Mouse (Mus musculus) hindbrain, embryonic 11.5 days (tissue): Measurements from ENCODE around the gene Platr17. TPM values are rescaled to one million over a fixed set of nuclear protein-coding genes. Genes with fewer than 3 reads are reported as not detected.
"Not testable (repeated sequence)": the region's sequence is repeated elsewhere in the genome, so short reads cannot be mapped to it uniquely, and the experiment has no call there.

Source experiments
- ATAC-seq: fragments of 200-750 bp; cut with Nextera tagmentation; 2 replicates; pipeline ENCODE4 v1.8.0; 2017; ENCODE audit warnings: mild to moderate bottlenecking, moderate TSS enrichment, moderate library complexity; ENCODE audit not compliant: low FRiP score
- DNase-seq: peaks from one replicate; pipeline ENCODE4 v3.0.0-alpha.2; 2015; ENCODE audit warnings: low spot score
- H3K27ac ChIP-seq: fragments of 300-500 bp; sonication (generic); 2 replicates; pipeline ENCODE4 v1.5.1; 2014; ENCODE audit warnings: mild to moderate bottlenecking, low read depth, low read length
- H3K27me3 ChIP-seq: fragments of 300-500 bp; sonication (generic); 2 replicates; pipeline ENCODE4 v1.6.1; 2014; ENCODE audit warnings: mild to moderate bottlenecking, low read length, moderate library complexity, mixed read lengths; ENCODE audit not compliant: control insufficient read depth, insufficient read depth
- H3K36me3 ChIP-seq: fragments of 300-500 bp; sonication (generic); 2 replicates; pipeline ENCODE4 v1.6.1; 2014; ENCODE audit warnings: mild to moderate bottlenecking, low read length, moderate library complexity, mixed read lengths; ENCODE audit not compliant: control insufficient read depth, insufficient read depth
- H3K4me1 ChIP-seq: fragments of 300-500 bp; sonication (generic); replicated peaks from 2 replicates; pipeline ENCODE4 v1.6.1; 2014; ENCODE audit warnings: low read length, mixed read lengths; ENCODE audit not compliant: control insufficient read depth, insufficient read depth
- H3K4me2 ChIP-seq: fragments of 300-500 bp; sonication (generic); replicated peaks from 2 replicates; pipeline ENCODE4 v1.6.1; 2014; ENCODE audit warnings: mild to moderate bottlenecking, low read depth, low read length
- H3K4me3 ChIP-seq: fragments of 300-500 bp; sonication (generic); 2 replicates; pipeline ENCODE4 v1.5.1; 2014; ENCODE audit warnings: low read depth, low read length
- H3K9ac ChIP-seq: fragments of 300-500 bp; sonication (generic); 2 replicates; pipeline ENCODE4 v1.6.1; 2014; ENCODE audit warnings: low read depth, low read length
- H3K9me3 ChIP-seq: fragments of 300-500 bp; sonication (generic); 2 replicates; pipeline ENCODE4 v1.6.1; 2016; ENCODE audit warnings: low read length; ENCODE audit not compliant: control insufficient read depth
- WGBS: fragments of 180-500 bp; shearing (Covaris S2); extraction: QIAGEN DNeasy Blood & Tissue Kit; methylation state at CpG from one replicate; pipeline ENCODE4 v1.1.7; 2014; 5-methylcytosine and 5-hydroxymethylcytosine counted together
- polyA plus RNA-seq: library from polyadenylated mRNA; unstranded; fragments of >200 nt; fragmentation: Nextera tagmentation; extraction: Ambion mirVana; gene quantifications from 2 replicates; pipeline ENCODE4 v1.2.1, GENCODE M21; 2014

Platr17 gene
- polyA plus RNA-seq, 1 experiment from 2014 or later, result 0.86 TPM

DNA sequence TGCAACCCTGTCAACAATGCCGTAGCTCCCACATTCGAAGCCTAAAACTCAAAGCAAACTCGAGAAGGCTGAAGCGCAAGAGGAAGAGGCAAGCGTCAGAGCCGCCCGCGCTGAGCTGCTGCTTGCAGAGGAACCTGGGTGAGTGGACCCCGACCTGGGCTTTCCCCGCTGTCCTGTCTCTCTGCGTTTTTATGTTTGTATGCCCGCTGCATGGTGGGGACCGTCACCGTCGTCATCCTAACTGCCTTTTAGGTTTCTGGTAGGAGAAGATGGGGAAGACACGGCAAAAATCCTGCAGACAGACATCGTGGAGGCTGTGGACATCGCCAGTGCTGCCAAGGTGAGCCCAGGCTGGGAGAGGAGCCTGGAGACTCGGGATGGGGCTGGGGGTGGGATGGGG, 36.4 kb downstream of the Platr17 start:
- ATAC-seq, result no peak
- no peaks in the 10 kb centered on the region for H3K27me3 ChIP-seq
- peak overlapping the region; percentile 84; the same call in 1 of the 2 replicates for H3K9ac ChIP-seq
- no peaks in the 10 kb centered on the region for H3K9me3 ChIP-seq
- H3K36me3 ChIP-seq, result peaks cover 8% of the 10 kb centered on the region; the same call in 1 of the 2 replicates
- H3K4me1 ChIP-seq, result peaks cover 13% of the 10 kb centered on the region
- peak overlapping the region; percentile 94 for H3K4me2 ChIP-seq
- DNase-seq, result no peak
- H3K4me3 ChIP-seq, result peak overlapping the region; percentile 91
- WGBS, result 62% methylated on average over 19 of the region's 19 CpGs
- no peak overlapping the region for H3K27ac ChIP-seq

DNA sequence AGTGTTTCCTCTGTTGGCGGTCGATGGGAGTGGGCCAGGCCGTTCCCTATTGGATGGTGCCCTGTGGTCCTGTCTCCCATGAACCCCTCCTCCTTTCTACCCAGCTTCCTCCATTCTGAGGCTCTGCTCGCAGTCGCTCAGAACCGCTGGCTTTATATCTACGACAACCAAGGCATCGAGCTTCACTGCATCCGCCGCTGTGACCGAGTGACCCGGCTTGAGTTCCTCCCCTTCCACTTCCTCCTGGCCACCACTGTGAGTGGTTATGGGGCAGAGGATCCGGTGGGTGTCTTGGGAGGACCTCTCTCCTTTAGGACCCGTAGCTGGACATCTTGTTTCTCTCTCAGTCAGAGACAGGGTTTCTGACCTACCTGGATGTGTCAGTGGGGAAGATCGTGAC, 38.5 kb downstream of the Platr17 start:
- no peak overlapping the region for H3K9ac ChIP-seq
- DNase-seq, result no peak
- H3K4me1 ChIP-seq, result peaks cover 13% of the 10 kb centered on the region
- ATAC-seq, result no peak
- no peaks in the 10 kb centered on the region for H3K9me3 ChIP-seq
- H3K36me3 ChIP-seq, result peaks cover 5% of the 10 kb centered on the region; the same call in 1 of the 2 replicates
- no peak overlapping the region for H3K27ac ChIP-seq
- no peak overlapping the region for H3K4me3 ChIP-seq
- no peaks in the 10 kb centered on the region for H3K27me3 ChIP-seq
- H3K4me2 ChIP-seq, result no peak overlapping the region
- WGBS, result 95% methylated on average over 15 of the region's 15 CpGs

DNA sequence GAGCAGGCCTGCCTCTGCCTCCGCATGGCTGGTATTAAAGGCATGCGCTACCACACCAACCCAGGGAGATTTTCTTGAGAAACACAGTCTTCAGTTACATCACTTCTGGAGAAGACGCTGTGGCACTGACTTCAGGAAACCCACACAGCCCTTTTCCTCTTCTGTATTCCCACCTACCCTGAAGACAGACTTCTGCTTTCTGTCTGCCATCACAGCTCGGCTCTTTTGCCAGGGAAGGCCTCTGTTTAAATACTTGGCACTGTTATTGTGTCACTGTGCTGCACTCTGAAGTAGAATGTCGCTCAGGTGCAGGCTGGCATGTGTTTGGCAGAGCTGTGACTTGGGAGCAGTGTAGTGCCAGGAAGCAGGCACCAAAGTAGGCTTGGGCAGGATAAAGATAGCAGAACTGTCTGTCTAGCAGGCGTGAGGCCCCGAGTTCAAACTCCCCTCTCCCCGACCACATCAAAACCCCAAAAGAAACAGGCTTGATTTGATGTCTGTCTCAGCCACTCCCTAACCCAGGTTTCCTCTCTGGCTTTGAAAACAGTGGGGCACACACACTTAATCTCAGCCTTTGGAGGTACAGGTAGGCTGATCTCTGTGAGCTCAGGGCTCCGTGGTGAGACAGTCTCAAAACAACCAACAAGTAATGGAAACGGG, 42.6 kb downstream of the Platr17 start:
- no peak overlapping the region for H3K4me3 ChIP-seq
- H3K9me3 ChIP-seq, result no peaks in the 10 kb centered on the region
- WGBS, result 90% methylated on average over 10 of the region's 10 CpGs
- H3K27ac ChIP-seq, result no peak overlapping the region
- DNase-seq, result no peak
- no peak for ATAC-seq
- H3K4me1 ChIP-seq, result peaks cover 8% of the 10 kb centered on the region
- peaks cover 7% of the 10 kb centered on the region; the same call in 1 of the 2 replicates for H3K36me3 ChIP-seq
- H3K4me2 ChIP-seq, result no peak overlapping the region
- no peaks in the 10 kb centered on the region for H3K27me3 ChIP-seq
- no peak overlapping the region for H3K9ac ChIP-seq

DNA sequence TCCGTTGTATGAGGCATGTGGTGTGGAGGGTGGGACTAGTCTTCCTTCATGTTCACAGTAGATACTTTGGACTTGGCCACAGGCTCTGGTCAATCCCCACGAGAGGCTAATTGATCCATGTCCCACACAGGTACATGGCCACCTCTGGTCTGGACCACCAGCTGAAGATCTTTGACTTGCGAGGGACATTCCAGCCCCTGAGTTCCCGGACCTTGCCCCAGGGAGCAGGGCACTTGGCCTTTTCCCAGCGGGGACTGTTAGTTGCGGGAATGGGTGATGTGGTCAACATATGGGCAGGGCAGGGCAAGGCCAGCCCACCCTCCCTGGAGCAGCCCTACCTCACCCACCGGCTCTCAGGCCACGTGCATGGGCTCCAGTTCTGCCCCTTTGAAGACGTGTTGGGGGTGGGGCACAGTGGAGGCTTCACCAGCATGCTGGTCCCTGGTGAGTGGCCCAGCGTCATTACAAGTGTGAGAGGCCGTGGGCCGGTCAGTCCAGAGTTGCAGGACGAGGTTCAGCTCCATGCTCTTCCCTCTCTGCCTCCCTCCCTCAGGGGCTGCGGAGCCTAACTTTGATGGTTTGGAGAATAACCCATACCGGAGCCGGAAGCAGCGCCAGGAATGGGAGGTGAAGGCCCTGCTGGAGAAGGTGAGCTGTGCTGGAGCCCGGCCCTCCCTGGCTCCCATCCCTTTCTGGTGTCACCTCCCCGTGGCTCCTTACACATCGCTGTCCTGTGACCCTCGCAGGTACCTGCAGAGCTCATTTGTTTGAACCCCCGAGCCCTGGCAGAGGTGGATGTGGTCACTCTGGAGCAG, 43.4 kb downstream of the Platr17 start:
- DNase-seq (no peak), ATAC-seq (no peak)
- WGBS, result 86% methylated on average over 22 of the region's 22 CpGs
- Histone ChIP-seq H3K27me3 (no peaks in the 10 kb centered on the region), H3K4me2 (no peak overlapping the region), H3K9ac (no peak overlapping the region), H3K4me3 (no peak overlapping the region), H3K4me1 (peaks cover 8% of the 10 kb centered on the region), H3K36me3 (peaks cover 9% of the 10 kb centered on the region; the same call in 1 of the 2 replicates), H3K27ac (no peak overlapping the region), H3K9me3 (no peaks in the 10 kb centered on the region)

DNA sequence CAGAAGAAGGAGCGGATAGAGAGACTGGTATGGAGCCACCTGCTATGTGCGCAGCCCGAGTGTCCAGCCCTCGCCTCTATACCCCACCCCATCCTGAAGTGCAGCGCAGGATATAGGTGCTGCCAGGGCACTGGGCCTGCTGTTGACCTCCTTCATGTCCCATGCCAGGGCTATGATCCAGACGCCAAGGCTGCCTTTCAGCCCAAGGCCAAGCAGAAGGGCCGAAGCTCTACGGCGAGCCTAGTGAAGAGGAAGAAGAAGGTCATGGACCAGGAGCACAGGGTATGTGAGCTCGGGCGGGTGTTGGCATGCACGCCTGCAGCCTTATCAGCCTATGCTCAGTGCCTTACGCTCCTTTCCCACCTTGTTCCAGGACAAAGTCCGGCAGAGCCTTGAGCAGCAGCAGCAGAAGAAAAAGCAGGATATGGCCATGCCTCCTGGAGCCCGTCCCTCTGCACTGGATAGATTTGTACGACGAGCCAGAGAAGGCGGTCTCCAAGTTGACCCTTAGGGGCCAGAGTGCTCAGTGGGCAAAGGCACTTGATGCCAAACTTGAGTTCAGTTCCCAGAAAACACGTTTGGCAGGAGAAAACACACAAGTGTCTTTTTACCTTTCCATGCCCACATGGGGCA, 44.1 kb downstream of the Platr17 start:
- Histone ChIP-seq H3K36me3 (peaks cover 9% of the 10 kb centered on the region; the same call in 1 of the 2 replicates), H3K27ac (no peak overlapping the region), H3K27me3 (no peaks in the 10 kb centered on the region), H3K4me2 (no peak overlapping the region), H3K4me1 (peaks cover 10% of the 10 kb centered on the region), H3K9ac (no peak overlapping the region), H3K9me3 (no peaks in the 10 kb centered on the region), H3K4me3 (no peak overlapping the region)
- ATAC-seq (no peak), DNase-seq (no peak)
- WGBS, result 93% methylated on average over 19 of the region's 19 CpGs

DNA sequence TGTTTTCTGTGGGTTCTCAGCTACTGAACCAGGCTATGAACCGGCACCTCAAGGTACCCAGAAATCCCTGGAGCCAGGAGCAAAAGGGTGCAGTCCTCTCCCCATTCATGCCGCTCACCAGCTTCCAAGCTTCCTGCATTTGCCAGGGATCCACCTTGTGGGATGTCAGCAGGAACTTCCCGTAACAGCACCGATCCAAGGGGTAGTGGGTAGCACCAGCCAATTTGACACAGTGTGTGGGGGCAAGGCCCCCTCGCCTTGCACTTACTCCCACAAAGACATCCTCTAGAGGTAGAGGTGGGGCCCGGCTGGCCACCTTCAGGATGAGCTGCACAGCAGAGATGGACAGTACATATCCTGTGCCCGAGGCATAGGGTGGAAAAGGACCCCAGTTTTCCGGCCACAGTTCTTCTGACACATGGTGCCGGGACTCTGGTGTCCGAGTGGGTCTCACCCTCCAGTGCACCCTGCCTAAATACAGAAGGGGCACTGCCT, 45.2 kb downstream of the Platr17 start:
- peak overlapping the region; percentile 84 for H3K4me2 ChIP-seq
- DNase-seq, result no peak
- peak overlapping the region; percentile 73 for H3K9ac ChIP-seq
- H3K27ac ChIP-seq, result peak overlapping the region; percentile 87
- H3K27me3 ChIP-seq, result no peaks in the 10 kb centered on the region
- ATAC-seq, result no peak
- peaks cover 4% of the 10 kb centered on the region; the same call in 1 of the 2 replicates for H3K36me3 ChIP-seq
- 80% methylated on average over 10 of the region's 10 CpGs for WGBS
- H3K4me3 ChIP-seq, result peak overlapping the region; percentile 42; the same call in 1 of the 2 replicates
- peaks cover 16% of the 10 kb centered on the region for H3K4me1 ChIP-seq
- H3K9me3 ChIP-seq, result no peaks in the 10 kb centered on the region

DNA sequence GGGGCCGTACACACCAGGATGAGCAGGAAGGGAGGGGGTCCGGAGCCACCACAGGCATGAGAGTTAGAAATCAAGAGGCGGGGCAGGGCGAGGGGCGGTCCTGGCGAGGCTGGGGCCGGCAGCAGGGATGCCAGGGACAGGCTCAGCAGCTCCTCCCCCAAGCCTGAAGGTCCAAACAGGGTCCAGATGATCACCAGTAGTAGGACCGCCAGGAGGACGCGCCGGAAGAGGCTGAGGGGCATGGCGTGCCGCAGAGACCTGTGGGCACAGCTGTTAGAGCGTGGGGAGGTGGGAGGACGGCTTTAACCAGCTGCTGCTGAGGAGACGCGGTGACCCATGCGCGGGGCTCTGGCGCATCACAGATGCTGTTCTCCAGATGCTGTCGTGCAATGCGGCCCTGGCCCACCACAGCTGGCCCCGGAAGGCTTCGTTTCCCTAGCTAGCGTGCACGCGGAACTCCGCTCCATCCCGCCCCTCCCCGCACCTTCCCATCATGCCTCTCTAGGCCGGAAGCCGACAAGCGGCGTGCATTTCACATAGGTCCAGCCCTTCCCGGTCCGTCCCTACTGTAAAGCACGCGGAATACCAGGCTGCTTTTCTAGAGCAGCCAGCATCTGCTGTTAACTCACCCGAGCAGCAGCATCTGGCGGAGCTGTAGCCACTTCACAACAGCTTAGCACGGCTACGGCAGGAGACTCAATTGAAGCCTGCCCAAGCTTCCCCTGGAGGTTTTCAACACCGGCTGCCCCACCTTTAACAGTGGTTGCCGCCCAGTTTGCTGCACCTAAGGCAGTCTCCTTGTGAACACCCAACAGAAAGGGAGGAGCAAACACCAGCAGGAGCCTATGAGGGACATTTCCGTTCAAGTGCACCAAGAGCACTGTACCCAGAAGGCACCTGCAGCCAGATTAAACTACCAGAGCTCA, 46.3 kb downstream of the Platr17 start, which contains the start of gene B3galt4:
B3galt4 (minus strand) TSS at position 468 of the 926 bp plus-strand sequence.
- Histone ChIP-seq H3K9me3 (no peaks in the 10 kb centered on the region), H3K9ac (peak within 1 kb of the TSS; percentile 73), H3K4me1 (peaks cover 16% of the 10 kb centered on the region), H3K4me3 (peak within 1 kb of the TSS; percentile 42), H3K36me3 (peaks cover 4% of the 10 kb centered on the region; the same call in 1 of the 2 replicates), H3K27ac (peak within 1 kb of the TSS; percentile 87), H3K4me2 (peak within 1 kb of the TSS; percentile 84), H3K27me3 (no peaks in the 10 kb centered on the region)
- WGBS, result 3% methylated on average over 45 of the region's 45 CpGs
- ATAC-seq (peak; percentile 77), DNase-seq (peak; percentile 84)

DNA sequence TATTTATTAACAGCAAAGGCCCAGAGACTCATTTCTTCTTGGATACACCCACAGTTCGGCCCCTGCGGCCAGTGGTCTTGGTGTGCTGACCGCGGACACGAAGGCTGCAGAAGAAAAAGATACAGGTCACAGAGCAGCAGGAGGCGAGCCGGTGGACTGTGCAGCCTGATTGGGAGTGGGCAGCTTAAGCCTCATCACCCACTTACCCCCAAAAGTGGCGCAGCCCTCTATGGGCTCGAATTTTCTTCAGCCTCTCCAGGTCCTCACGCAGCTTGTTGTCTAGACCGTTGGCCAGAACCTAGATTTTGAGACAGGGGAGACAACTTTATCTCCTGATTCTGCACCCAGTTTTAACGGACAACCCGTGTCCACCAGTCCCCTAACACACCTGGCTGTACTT, 47.1 kb downstream of the Platr17 start:
- not testable (repeated sequence) for H3K9ac ChIP-seq, H3K4me3 ChIP-seq, ATAC-seq, H3K27ac ChIP-seq, H3K27me3 ChIP-seq, H3K9me3 ChIP-seq, H3K36me3 ChIP-seq, DNase-seq
- Histone ChIP-seq H3K4me1 (peaks cover 19% of the 10 kb centered on the region), H3K4me2 (peak overlapping the region; percentile 84; the same call in 1 of the 2 replicates)
- 79% methylated on average over 13 of the region's 13 CpGs for WGBS
